Mouse (Mus musculus) layer of hippocampus, postnatal 25 days (tissue): ENCODE data around the gene E2f7. TPM values are rescaled to one million over a fixed set of nuclear protein-coding genes. Genes with fewer than 3 reads are reported as not detected.

ENCODE experiments used
- DNase-seq, 2 experiments: peaks; one replicate each; pipeline ENCODE4 v3.0.0; 2022; ENCODE audit warnings: mixed read lengths in 2 of 2, low spot score in 1 of 2; ENCODE audit errors: extremely low spot score in 1 of 2
- total RNA-seq, 2 experiments: library from RNA; stranded (reverse); gene quantifications; 2 replicates each; pipeline ENCODE4 v1.2.3; 2021

Gene E2f7
- total RNA-seq, 2 experiments from 2014 or later, result 0.37 to 0.77 TPM

- DNase-seq, result no peak
Measured at GRCm38 (mm10) chr10:110835115-110835806, 90.0 kb downstream of the E2f7 start.

Other genes starting within 250 kb of the E2f7 start
- gene Csrp2, start 174.3 kb downstream of the E2f7 start, total RNA-seq, result 10 to 100 TPM; 27.3 to 29.7 TPM